8 mouse cellular contexts compared by ENCODE assay signal in genomic region chr19:4625829-4626535, GRCm38 (mm10). TPM values are rescaled to one million over a fixed set of nuclear protein-coding genes. Genes with fewer than 3 reads are reported as not detected.
DNase-seq lines count a peak whose midpoint lies in the region; ATAC-seq and TF ChIP-seq lines count a peak whose summit lies in the region.

No protein-coding gene starts in this region.

- no peaks in the 10 kb centered on the region for H3K9me3 ChIP-seq in midbrain, postnatal 0 days (ENCODE audit: low read length)

- H3K4me2 ChIP-seq in midbrain, postnatal 0 days (ENCODE audit: low read depth, low read length, poor library complexity, severe bottlenecking): peak overlapping the region; percentile 84

- no peaks in the 10 kb centered on the region; the same call in 1 of the 2 replicates for H3K4me1 ChIP-seq in cerebellum, adult 2 months (ENCODE audit: control insufficient read depth, insufficient read depth, low read length)
- H3K4me1 ChIP-seq in spleen, adult 2 months (ENCODE audit: control insufficient read depth, insufficient read depth, insufficient read length): peaks cover 9% of the 10 kb centered on the region; the same call in 1 of the 2 replicates
- H3K4me1 ChIP-seq in midbrain, postnatal 0 days (ENCODE audit: insufficient read depth, low read length): peaks cover 5% of the 10 kb centered on the region; the same call in 1 of the 2 replicates

- peak; percentile 49 for ATAC-seq in inflammation-experienced regulatory T-cells, adult 6 months
- peak; percentile 48 for ATAC-seq in midbrain, postnatal 0 days (ENCODE audit: low FRiP score)

- H3K27ac ChIP-seq in cerebellum, adult 2 months (ENCODE audit: insufficient read depth, low read length): peak overlapping the region; percentile 13; the same call in 1 of the 2 replicates
- H3K27ac ChIP-seq in spleen, adult 2 months (ENCODE audit: insufficient read depth, low read length): peak overlapping the region; percentile 44
- peak overlapping the region; percentile 89; the same call in 1 of the 2 replicates for H3K27ac ChIP-seq in midbrain, postnatal 0 days (ENCODE audit: low read depth, low read length)

- H3K27me3 ChIP-seq in cerebellum, adult 2 months (ENCODE audit: control insufficient read depth, insufficient read depth, low read length): no peaks in the 10 kb centered on the region
- no peaks in the 10 kb centered on the region for H3K27me3 ChIP-seq in spleen, adult 2 months (ENCODE audit: control insufficient read depth, insufficient read depth, low read length)
- no peaks in the 10 kb centered on the region for H3K27me3 ChIP-seq in midbrain, postnatal 0 days (ENCODE audit: insufficient read depth, low read length)

- H3K9ac ChIP-seq in midbrain, postnatal 0 days (replicated peaks; ENCODE audit: low read length, poor library complexity, severe bottlenecking): peak overlapping the region; percentile 78

- H3K4me3 ChIP-seq in cerebellum, adult 2 months (replicated peaks; ENCODE audit: insufficient read depth, low read depth, low read length): peak overlapping the region; percentile 76
- H3K4me3 ChIP-seq in spleen, adult 2 months (ENCODE audit: extremely low read depth, insufficient read depth, insufficient read length): peak overlapping the region; percentile 95
- H3K4me3 ChIP-seq in midbrain, postnatal 0 days (ENCODE audit: low read depth, low read length): peak overlapping the region; percentile 86

- no peak for TF ChIP-seq CTCF in cerebellum, adult 2 months (IDR thresholded peaks at IDR 0.05; ENCODE audit: borderline replicate concordance, insufficient read depth, low read depth, low read length)
- no peak for TF ChIP-seq CTCF in spleen, adult 2 months (IDR thresholded peaks at IDR 0.05; ENCODE audit: extremely low read depth, insufficient read depth, insufficient read length, insufficient replicate concordance)
- TF ChIP-seq CTCF in midbrain, postnatal 0 days (IDR thresholded peaks at IDR 0.05): no peak

- H3K36me3 ChIP-seq in spleen, adult 2 months (ENCODE audit: control insufficient read depth, insufficient read depth, low read length): peaks cover 8% of the 10 kb centered on the region; the same call in 1 of the 2 replicates
- H3K36me3 ChIP-seq in midbrain, postnatal 0 days (ENCODE audit: insufficient read depth, low read length): peaks cover 25% of the 10 kb centered on the region

- DNase-seq in cerebellum, adult 2 months: no peak
- DNase-seq in cerebellum, postnatal 10 days: no peak
- peak in 1 of 2 experiments; percentile 20 for DNase-seq in spleen, adult 2 months (ENCODE audit: low read depth in 1 of 2, low spot score in 2 of 2)
- no peak for DNase-seq in spleen, adult 18-20 months
- no peak for DNase-seq in midbrain, postnatal 0 days (ENCODE audit: low spot score)
- DNase-seq in adipocyte (ENCODE audit: low spot score): no peak
- no peak for DNase-seq in retina, embryonic 14.5 days (ENCODE audit: low spot score)

- no peak for TF ChIP-seq POLR2A in cerebellum, adult 2 months (IDR thresholded peaks at IDR 0.05; ENCODE audit: borderline replicate concordance, insufficient read depth, low read length)
- no peak for TF ChIP-seq POLR2A in spleen, adult 2 months (IDR thresholded peaks at IDR 0.05; ENCODE audit: low read depth, low read length)

- WGBS in cerebellum, adult 2 months: under 1% methylated on average over 35 of the region's 35 CpGs
- 1% methylated on average over 35 of the region's 35 CpGs for WGBS in spleen, adult 2 months
- WGBS in midbrain, postnatal 0 days: 2% methylated on average over 35 of the region's 35 CpGs

RNA-seq across cellular contexts. Expression of gene Rce1, which starts 0.5 kb away (rescaled TPM):
- polyA plus RNA-seq in cerebellum, adult 2 months (2012; rRNA removed): 58.7 and 60.9 TPM in 2 replicates
- polyA plus RNA-seq in spleen, adult 2 months (2012; rRNA removed): 59.7 and 83.0 TPM in 2 replicates
- polyA plus RNA-seq in inflammation-experienced regulatory T-cells, adult 6 months (2017; shearing (Covaris generic)): 10 to 100 TPM; 41.4 to 48.1 (median 42.1) TPM
- total RNA-seq in midbrain, postnatal 0 days (2014; rRNA removed): 74.9 and 85.1 TPM in 2 replicates
- 43.3 and 46.7 TPM in 2 replicates for polyA plus RNA-seq in midbrain, postnatal 0 days (2015; fragmentation: Nextera tagmentation; extraction: Ambion mirVana)

RNA-seq across cellular contexts. Expression of gene Lrfn4, which starts 10.5 kb away (rescaled TPM):
- 25.7 and 29.5 TPM in 2 replicates for polyA plus RNA-seq in cerebellum, adult 2 months (2012; rRNA removed)
- polyA plus RNA-seq in spleen, adult 2 months (2012; rRNA removed): 3.0 and 4.0 TPM in 2 replicates
- polyA plus RNA-seq in inflammation-experienced regulatory T-cells, adult 6 months (2017; shearing (Covaris generic)): under 1 TPM in 1 of 3 experiments, not detected in 2; 0.18 TPM
- 164 TPM in 2 replicates for total RNA-seq in midbrain, postnatal 0 days (2014; rRNA removed)
- 15.4 and 17.1 TPM in 2 replicates for polyA plus RNA-seq in midbrain, postnatal 0 days (2015; fragmentation: Nextera tagmentation; extraction: Ambion mirVana)

Comparison
In these comparisons a context has a peak if more than half of its experiments do, and no peak if none do; other contexts are left out.
1. H3K27ac ChIP-seq: peak in every context shown above with its lines; median percentile 89 in midbrain, postnatal 0 days; 44 in spleen, adult 2 months; 13 in cerebellum, adult 2 months.